Mouse (Mus musculus) adrenal gland, adult 18-20 months (tissue): ENCODE measurements around the gene Kdm5c. TPM values are rescaled to one million over a fixed set of nuclear protein-coding genes. Genes with fewer than 3 reads are reported as not detected.
A peak's percentile ranks its signal among the peaks of the same experiment; 100 is the strongest.
"Not testable (repeated sequence)": the region's sequence is repeated elsewhere in the genome, so short reads cannot be mapped to it uniquely, and the experiment has no call there.

Experiments
- DNase-seq, 2 experiments: peaks; one replicate each; pipeline ENCODE4 v3.0.0; 2021 to 2022; ENCODE audit warnings: low spot score in 2 of 2
- long read RNA-seq, 2 experiments: library from polyadenylated mRNA; stranded (forward); transcript quantifications; one replicate each; pipeline ENCODE4 v2.0.0; 2021
- total RNA-seq, 2 experiments: library from RNA; stranded (reverse); gene quantifications; 1 replicate in 1 of 2; 2 replicates in 1 of 2; pipeline ENCODE4 v1.2.3; 2021

The Kdm5c gene
- total RNA-seq = 10 to 100 TPM; 59.1 to 94.0 TPM
- long read RNA-seq, experiment 1, full-length matches to known transcripts = 5 of 18 reads
- long read RNA-seq, experiment 1, partial matches to known transcripts = 7 of 18 reads
- long read RNA-seq, experiment 1, other reads (novel, unspliced or antisense) = 6 of 18 reads
- long read RNA-seq, experiment 2, full-length matches to known transcripts = 3 of 21 reads
- long read RNA-seq, experiment 2, partial matches to known transcripts = 17 of 21 reads
- long read RNA-seq, experiment 2, other reads (novel, unspliced or antisense) = 1 of 21 reads

DNA sequence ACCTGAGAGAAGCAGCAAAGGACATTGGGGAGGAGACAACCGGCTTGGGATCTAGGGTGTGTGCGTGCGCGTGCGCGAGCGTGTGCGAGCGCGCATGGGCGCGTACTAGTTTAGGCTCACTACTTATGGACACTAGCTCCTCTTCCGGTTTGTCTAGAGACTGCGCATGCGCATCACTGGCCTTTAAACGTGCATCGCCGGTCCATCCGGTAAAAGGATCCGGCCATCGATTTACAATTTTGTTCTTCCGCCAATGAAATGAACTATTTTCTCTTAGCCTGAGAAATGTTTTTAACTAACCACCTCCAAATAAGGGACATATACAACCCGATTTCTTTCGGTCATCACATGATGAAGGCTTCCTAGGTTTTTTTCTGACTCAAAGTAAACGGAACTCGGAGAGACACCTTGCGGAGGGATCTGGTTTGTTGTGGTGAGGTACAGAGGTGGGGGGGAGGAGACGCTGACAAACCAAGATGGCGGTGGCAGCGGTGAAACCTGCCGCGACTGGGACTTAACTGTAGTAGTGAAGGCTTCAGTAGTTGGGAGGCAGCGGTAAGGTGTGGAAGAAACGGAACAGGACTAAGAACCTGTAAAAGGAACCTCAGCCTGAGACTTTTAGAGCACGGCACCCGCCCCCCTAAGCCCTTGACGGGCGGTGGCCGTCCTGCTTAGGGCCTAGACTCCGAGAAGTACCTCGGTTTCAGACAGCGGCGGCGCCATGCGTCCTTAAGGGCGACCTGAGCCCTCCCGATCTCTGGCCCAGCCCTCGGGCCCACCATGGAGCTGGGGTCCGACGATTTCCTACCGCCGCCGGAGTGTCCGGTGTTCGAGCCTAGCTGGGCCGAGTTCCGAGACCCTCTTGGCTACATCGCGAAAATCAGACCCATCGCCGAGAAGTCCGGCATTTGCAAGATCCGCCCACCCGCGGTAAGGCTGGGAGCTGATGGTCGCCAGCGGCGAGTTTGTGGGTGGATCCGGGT, at the start of gene Kdm5c:
Gene Kdm5c, plus strand, starts transcription at position 240 of the 983 bp plus-strand sequence.
- peak; percentile 81 to 89 for DNase-seq

DNA sequence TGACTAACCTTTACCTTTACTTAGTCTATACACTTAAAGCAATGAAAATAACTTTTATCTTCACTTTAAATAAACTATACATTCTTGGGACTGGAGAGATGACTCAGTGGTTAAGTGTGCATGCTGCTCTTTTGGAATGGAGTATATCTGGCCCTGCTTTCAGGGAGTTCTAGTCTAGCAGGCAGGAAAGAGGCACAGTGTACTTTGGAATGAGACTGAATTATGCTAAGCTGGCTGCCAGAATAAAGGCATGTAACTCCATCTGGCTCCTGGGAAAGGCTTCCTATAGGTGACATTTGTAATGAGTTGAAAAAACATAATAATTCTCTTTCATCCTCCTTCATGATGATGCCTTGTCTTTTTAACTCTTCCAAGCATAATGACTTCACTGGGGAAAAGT, 45.7 kb upstream of the Kdm5c start:
- no peak for DNase-seq

DNA sequence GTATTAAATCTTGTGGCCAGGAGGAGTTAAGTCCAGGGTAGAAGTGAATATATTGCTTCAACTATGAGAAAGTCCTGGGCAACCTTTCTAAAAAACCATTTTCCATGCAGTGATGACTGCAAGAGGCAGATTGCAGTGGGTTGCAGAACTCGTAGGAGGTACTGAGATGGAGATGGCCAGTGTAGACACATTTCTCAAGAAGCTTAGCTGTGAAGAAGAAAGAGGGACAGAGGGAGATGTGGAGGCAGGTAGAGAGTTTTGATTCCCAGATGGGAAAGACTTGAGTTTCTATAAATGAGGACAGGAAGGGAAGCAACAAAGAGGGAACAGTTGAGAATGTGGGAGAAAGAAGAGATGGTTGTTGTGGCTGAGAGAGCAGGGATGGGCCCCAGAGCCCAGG, 41.6 kb upstream of the Kdm5c start:
- no peak for DNase-seq

DNA sequence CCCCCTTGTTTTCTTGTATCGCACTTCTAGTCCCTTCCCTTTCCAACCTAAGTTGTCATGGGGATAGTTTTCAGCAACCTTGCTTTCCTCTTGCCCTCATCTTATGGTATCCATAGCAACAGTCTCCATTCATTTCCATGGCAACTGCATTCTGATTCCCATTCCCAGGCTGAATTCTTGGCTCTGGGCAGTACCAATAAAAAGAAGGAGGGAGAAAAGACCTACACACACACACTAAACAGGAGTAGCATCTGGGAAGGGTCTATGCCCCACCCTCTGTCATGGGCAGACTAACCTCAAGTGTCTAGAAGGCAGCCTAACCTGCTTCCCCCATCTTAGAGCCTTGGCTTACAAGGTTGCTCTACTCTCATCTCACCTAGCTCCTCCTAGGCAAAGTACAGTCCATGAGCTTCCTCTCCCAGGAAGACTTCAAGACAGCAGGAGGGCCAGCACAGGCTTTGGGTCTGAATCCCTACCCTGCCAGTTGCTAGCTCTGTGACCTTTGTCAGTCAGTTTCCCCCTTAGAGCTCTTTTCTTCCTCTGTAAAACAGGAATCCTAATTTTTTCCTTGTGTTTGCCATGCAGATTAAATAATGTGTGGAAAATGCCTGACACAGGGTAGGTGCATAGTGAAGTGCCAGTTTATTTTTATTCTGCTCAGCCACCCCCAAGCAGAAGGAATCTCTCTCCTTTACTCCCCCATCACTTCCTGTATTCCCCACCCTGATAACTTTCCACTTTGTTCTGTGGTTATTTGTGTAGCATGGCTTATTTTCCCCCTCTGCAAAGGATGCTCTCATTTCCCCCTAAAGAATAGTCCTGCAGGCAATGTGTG, 34.8 kb upstream of the Kdm5c start:
- no peak for DNase-seq

DNA sequence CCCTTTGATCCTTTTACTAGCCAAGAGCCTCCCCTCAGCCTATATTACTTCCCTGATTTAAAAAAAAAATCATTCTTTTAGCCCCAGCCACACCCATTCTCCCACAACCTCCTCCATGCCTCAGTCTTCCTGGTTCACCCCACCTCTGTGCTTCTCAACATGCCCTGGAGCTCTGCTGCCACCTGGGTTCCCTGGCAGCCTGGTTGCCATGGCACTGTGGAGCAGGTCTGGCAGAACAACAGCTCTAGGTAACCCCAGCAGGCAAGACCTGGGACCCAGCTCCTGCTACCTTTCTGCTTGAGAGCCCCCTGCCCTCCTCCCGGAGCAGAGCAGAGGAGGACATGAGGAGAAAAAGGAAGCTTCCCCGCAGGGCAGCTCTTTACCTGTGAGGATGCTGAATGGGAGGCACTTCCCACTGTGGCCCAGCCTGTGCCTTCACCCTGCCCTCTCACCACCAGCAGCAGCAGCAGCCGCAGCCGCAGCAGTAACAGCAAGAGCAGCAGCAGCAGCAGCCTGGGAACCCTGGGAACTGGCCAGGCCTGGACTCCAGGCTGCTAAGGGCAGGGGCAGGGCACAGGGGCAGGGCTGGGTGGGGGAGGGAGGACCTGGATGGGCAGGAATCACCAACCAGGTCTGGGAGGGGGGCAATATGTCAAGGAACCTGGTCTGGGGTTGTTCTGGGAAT, 30.9 kb upstream of the Kdm5c start:
- no peak for DNase-seq

DNA sequence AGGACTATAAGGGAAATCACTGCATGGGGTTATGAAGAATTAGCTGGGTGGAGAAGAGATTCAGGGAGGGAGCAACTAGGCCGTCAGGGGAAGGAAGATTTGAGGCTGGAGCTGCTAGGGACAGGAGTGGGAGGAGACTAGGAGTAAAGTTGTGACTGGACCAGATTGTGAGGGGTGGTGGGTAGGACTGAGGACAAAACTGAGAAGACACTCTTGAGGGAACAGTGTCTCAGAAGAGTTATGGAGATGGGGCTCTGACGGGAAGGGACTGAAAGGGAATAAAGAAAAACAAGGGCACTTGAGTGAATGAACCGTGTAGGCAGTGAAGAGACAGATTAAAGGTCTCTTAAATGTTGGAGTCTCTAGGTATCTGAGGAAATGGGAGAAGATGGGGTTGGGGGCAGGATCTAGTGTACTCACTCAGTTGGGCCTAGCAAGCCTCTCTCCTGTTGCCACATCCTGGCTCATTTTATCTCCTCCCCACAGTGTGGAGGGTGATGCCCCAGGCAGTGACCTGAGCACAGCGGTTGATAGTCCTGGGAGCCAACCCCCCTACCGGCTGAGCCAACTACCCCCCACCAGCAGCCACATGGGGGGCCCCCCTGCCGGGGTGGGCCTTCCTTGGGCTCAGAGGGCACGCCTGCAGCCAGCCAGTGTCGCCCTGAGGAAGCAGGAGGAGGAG, 30.3 kb upstream of the Kdm5c start:
- no peak for DNase-seq

DNA sequence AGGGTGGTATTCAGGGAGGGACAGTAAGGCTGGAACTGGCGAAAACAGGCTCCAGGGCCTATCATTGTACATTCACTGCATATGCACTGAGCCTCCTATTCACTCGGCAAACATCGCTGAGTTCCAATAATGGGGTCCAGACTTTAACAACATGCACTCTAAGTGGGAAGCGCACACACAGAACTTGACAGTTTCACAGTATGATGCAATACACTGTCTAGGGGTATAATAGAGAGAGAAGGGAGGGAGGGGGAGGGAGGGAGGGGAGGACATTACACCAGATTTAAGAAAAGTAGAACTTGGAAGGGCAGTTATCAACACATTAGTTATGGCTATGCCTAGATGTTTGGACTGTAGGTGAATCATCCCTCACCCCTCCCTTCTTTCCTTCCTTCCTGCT, 29.6 kb upstream of the Kdm5c start:
- no peak for DNase-seq

DNA sequence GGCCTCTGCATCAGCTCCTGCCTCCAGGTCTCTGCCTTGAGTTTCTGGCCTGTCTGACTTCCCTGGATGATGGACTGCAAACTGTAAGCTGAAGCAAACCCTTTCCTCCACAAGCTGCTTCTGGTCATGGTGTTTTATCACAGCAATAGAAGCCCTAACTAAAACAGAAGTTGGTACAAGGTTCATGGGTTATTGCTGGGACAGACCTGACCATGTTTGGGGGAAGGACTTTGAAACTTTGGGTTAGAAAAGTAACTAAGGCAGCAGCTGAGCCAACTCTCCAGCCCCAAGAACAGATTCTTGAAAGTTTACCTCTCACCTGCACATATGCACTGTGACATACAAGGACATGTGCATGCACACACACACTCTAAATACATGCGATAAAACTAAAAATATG, 27.3 kb upstream of the Kdm5c start:
- DNase-seq = no peak

DNA sequence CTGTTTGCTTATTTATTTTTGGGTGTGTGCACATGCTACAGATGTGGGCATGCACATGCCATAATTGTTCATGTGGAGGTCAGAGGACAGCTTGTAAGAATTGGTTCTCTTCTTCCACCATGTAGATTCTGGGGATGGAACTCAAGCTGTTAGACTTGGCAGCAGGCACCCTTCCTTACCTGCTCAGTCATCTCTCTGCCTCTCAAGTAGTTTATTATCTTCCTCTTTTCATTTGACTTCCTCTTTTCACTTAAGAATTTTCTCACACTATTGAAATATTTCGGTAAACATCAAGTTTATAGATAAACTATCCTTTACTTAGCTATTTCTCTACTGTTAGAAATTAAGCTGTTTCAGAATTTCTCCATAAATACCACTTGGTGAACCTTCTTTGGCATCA, 18.1 kb upstream of the Kdm5c start:
- DNase-seq = no peak

DNA sequence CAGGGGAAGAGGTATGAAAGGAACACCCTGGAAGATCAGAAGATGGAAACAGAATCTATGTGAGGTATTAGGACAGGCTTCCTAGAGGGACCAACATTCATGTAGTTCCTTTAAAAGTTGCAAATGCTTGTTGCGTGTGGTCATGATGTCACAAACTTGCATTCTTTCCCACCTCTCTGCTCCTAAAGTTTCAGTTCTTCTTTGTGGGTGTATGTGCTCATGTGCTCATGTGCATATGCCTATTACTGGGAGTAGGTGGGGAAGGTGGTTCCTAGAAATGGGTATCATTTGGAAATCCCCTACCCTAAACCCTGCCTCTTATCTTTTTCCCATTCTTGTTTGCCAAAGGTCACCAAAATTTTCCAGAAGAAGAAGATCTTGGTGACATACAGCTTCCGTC, 14.3 kb upstream of the Kdm5c start:
- no peak for DNase-seq

DNA sequence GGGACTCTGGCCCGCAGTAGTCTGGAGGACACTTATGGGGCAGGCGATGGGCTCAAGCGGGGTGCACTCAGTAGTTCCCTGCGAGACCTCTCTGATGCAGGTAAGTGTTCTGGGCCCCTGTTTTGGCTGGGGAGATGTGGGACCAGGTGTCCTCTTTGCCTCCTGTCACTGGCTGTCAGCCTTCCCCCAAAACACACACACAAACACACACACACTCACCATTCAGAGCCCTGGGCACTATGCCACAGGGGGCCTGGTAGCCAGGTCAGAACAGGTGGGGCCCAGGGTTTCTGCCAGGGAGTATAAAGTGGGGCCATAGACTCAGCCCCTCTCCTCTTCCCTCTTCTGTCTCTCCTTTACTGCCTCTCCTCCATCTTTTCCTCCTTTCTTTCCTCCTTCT, 11.1 kb upstream of the Kdm5c start:
- DNase-seq = no peak

DNA sequence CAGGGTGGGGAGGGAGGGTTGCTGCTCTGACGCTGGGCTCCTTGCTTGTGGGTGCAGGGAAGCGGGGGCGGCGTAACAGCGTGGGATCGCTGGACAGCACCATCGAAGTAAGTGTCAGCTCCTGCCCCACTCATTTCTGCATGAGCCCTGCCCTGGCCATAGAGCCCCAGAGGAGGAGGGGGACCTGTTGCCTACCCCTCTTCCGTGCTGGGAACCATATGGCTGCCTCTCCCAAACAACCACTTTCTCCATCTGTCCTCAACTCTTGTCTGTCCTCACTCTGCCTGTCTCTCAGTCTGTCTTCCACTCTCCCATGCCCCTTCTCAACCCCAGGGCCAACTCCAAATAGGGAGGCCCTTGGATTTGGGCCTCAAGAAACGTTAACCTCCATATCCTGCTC, 10.6 kb upstream of the Kdm5c start:
- DNase-seq = no peak

DNA sequence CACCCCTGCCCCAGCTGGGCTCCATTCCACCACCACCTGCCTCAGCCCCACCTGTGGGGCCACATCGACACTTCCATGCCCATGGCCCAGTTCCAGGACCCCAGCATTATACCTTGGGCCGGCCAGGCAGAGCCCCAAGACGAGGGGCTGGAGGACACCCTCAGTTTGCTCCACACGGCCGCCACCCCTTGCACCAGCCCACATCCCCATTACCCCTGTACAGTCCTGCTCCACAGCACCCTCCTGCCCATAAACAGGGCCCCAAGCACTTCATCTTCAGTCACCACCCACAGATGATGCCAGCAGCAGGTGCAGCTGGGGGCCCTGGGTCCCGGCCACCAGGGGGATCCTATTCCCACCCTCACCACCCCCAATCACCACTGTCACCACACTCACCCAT, 9.5 kb upstream of the Kdm5c start:
- DNase-seq = no peak

DNA sequence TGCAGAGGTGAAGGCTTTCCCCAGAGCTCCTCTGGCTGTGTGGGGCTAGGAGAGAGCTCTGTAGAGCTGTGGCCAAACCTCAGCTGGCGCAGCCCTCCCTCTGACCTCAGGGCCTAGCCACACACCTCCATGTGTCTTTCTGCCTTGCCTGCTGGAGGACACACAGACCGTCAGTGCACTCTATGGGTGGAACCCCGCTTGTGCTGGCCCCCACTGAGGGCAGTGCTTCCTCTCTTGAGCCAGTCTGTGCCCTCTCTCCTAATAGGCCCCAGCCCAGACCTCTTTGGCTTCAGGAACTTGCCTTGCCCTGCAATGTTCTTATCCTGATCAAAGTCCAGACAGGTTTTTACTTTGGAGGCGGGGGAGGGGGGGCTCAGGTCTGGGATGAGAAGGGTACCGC, 8.5 kb upstream of the Kdm5c start:
- no peak for DNase-seq

DNA sequence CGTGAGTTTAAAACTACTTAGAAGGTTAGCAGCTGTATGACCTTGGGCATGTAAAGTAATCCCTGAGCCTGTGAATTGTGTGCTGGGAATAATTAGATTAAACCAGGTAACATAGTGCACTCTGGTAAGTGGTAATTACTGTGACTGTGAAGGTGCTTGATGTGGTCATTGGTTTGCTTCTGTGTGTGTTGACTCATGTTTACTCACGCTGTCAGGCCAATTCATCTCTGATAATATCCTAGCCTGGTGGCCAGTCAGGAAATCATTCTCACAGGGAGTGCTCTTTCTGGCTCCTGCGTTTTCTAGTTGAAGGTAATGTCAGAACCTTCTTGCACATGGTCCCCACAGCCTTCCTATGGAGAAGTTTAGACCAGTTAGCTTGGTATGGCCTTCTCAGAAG, 1.3 kb downstream of the Kdm5c start:
- DNase-seq = no peak

DNA sequence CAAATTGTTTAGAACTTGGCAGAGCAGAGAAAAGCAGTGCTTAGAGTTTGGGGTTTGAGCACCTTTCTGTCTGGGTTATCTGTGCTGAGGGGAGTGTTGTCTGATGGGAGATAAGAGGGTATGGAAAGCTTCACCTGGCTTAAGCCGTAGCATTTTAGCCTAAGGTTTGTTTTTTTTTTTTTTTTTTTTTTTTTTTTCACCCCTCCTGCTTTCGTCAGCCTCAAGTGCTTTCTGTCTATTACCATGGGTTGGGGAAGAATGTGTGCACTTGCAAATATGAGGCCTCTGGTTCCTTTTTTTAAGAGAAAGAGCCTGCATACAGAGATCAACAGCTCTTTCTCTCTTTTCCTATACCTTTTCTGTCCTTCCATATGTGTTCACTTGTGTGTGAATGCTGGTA, 2.9 kb downstream of the Kdm5c start:
- no peak for DNase-seq

DNA sequence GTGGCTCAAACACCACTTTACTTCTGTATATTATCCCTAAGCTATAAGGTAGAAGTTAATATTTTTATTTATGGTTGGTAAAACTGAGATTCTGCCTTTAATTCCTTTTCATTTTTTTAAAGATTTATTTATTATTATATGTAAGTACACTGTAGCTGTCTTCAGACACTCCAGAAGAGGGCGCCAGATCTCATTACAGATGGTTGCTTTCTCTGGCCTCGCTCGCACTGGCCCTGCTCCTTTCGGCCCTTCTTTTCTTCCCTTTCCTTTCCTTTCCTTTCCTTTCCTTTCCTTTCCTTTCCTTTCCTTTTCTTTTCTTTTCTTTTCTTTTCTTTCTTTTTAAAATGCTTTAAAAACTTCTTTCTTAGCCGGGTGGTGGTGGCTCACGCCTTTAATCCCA, 10.3 kb downstream of the Kdm5c start:
- not testable (repeated sequence) for DNase-seq

DNA sequence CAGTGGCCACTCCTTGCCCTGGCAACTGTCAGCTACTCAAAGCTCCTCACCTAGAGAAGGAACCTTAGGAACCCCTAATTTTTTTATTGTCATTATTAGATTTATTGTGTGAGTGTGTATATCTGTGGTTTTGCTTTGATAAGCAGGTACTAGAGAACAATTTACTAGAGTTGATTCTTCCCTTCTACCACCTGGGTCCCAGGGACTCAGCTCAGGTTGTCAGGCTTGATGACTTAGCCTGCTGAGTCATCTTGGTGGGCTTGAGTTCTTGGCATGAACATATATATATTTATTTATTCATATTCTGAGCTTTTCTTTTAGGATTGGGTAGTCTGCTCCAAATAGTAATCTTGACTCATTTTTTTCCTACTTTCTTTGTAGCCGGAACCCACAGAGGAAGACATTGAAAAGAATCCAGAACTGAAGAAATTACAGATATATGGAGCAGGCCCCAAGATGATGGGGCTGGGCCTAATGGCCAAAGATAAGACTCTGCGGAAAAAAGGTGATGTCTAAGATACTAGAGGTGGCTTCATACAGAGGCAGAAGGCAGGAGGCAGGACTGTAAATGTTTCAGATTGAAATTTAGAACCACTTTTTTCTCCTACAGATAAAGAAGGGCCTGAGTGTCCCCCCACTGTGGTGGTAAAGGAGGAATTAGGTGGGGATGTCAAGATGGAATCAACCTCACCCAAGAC, 11.8 kb downstream of the Kdm5c start:
- no peak for DNase-seq

DNA sequence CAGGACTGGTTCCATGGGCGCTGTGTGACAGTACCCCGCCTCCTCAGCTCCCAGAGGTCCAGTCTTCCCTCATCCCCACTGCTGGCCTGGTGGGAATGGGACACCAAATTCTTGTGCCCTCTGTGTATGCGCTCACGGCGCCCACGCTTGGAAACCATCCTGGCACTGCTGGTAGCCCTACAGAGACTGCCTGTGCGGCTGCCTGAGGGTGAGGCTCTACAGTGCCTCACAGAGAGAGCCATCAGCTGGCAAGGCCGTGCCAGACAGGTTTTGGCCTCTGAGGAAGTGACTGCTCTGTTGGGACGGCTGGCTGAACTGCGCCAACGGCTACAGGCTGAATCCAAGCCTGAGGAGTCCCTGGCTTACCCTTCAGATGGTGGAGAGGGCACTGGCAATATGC, 38.4 kb downstream of the Kdm5c start:
- DNase-seq = no peak

DNA sequence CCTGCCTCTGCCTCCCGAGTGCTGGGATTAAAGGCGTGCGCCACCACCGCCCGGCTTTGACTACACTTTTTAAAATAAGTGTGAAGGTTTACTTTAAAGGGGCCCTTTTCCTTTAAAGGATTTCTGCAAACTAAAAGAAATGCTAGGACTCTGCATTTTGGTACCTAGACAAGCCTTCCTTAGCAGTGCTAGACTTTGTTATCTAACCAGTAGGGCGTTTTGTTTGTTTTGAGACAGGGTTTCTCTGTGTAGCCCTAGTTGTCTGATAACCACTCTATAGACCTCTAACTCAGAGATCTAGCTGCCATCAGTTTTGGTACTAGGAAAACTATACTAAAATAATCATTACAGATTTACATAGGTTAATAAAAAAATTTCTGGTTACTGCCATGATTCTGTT, 46.6 kb downstream of the Kdm5c start:
- no peak for DNase-seq
